Mouse (Mus musculus) gastrocnemius, adult 2 months (tissue): ENCODE data around the gene Prkcb. TPM values are rescaled to one million over a fixed set of nuclear protein-coding genes. Genes with fewer than 3 reads are reported as not detected.
"Not testable (repeated sequence)": the region's sequence is repeated elsewhere in the genome, so short reads cannot be mapped to it uniquely, and the experiment has no call there.

Source experiments
- DNase-seq: peaks from one replicate; pipeline ENCODE4 v3.0.0; 2022
- H3K27ac ChIP-seq: fragments of 200-600 bp; 2 replicates; pipeline ENCODE4 v1.8.1; 2022; ENCODE audit warnings: mild to moderate bottlenecking
- H3K4me3 ChIP-seq: fragments of 200-600 bp; 2 replicates; pipeline ENCODE4 v1.8.1; 2022; ENCODE audit warnings: mild to moderate bottlenecking, moderate library complexity
- CTCF ChIP-seq: fragments of 200-600 bp; IDR thresholded peaks from 2 replicates; pipeline ENCODE4 v1.8.1; 2022; ENCODE audit warnings: antibody characterized with exemption, mild to moderate bottlenecking, moderate library complexity
- intact Hi-C: fragments of 180-260 bp; cut with DNase I; formaldehyde crosslinking; loops from one replicate; pipeline ENCODE4 v1.15.1; 2025
- long read RNA-seq, 2 experiments: library from polyadenylated mRNA; stranded (forward); transcript quantifications; one replicate each; pipeline ENCODE4 v2.0.0; 2021
- total RNA-seq, 2 experiments: library from RNA; stranded (reverse); gene quantifications; 2 replicates each; pipeline ENCODE4 v1.2.3; 2021

Gene Prkcb
- 1 to 10 TPM in 1 of 2 experiments, under 1 TPM in 1; 0.54 to 1.1 TPM for total RNA-seq
- long read RNA-seq, experiment 1, result 0 reads
- long read RNA-seq, experiment 2, result 0 reads

- intact Hi-C loops, result no loop called here
- no peak for TF ChIP-seq CTCF
Measured at GRCm38 (mm10) chr7:122288605-122289242, at the start of gene Prkcb. TSS of gene Prkcb (plus strand) at chr7:122288751.

GRCm38 (mm10) chr7:122238939-122239338 is 49.6 kb upstream of the Prkcb start:
- Histone ChIP-seq H3K4me3 (no peak overlapping the region), H3K27ac (no peak overlapping the region)
- no peak for DNase-seq
- TF ChIP-seq CTCF, result no peak
- intact Hi-C loops, result no loop called here

More at GRCm38 (mm10) chr7:122288605-122289242, at the start of gene Prkcb:
- DNase-seq, result peak; percentile 39
- no peak within 1 kb of the TSS for H3K27ac ChIP-seq
- H3K4me3 ChIP-seq, result peak within 1 kb of the TSS; percentile 65

GRCm38 (mm10) chr7:122240413-122241119 is 48.0 kb upstream of the Prkcb start:
- no peak; the same call in 1 of the 2 replicates for TF ChIP-seq CTCF
- no peak for DNase-seq
- H3K4me3 ChIP-seq, result no peak overlapping the region
- no peak overlapping the region for H3K27ac ChIP-seq
- intact Hi-C loops, result loop anchor here (2.0 kb wide), 1 partner anchor 40 kb away; no protein-coding TSS in a partner anchor

GRCm38 (mm10) chr7:122242260-122242659 is 46.3 kb upstream of the Prkcb start:
- Histone ChIP-seq H3K4me3 (no peak overlapping the region), H3K27ac (no peak overlapping the region)
- DNase-seq, result no peak
- intact Hi-C loops, result no loop called here
- peak; percentile 74 for TF ChIP-seq CTCF

- H3K27ac ChIP-seq, intact Hi-C loops, H3K4me3 ChIP-seq, DNase-seq: not testable (repeated sequence)
Measured at GRCm38 (mm10) chr7:122242744-122243143, 45.8 kb upstream of the Prkcb start.

- no peak for TF ChIP-seq CTCF
- intact Hi-C loops, result no loop called here
- no peak overlapping the region for H3K27ac ChIP-seq
- H3K4me3 ChIP-seq, result no peak overlapping the region
- DNase-seq, result no peak
Measured at GRCm38 (mm10) chr7:122244166-122244565, 44.4 kb upstream of the Prkcb start.

GRCm38 (mm10) chr7:122244584-122244983 is 44.0 kb upstream of the Prkcb start:
- no peak overlapping the region for H3K4me3 ChIP-seq
- TF ChIP-seq CTCF, result no peak
- H3K27ac ChIP-seq, result no peak overlapping the region
- intact Hi-C loops, result no loop called here
- DNase-seq, result no peak

- H3K4me3 ChIP-seq, result no peak overlapping the region
- no peak overlapping the region for H3K27ac ChIP-seq
- intact Hi-C loops, result no loop called here
- DNase-seq, result no peak
- no peak for TF ChIP-seq CTCF
Measured at GRCm38 (mm10) chr7:122245976-122246375, 42.6 kb upstream of the Prkcb start.

- TF ChIP-seq CTCF, result no peak
- Histone ChIP-seq H3K27ac (no peak overlapping the region), H3K4me3 (no peak overlapping the region)
- intact Hi-C loops, result no loop called here
- DNase-seq, result no peak
Measured at GRCm38 (mm10) chr7:122247254-122247864, 41.2 kb upstream of the Prkcb start.

GRCm38 (mm10) chr7:122249321-122249821 is 39.2 kb upstream of the Prkcb start:
- no peak overlapping the region for H3K4me3 ChIP-seq
- intact Hi-C loops, result no loop called here
- DNase-seq, result no peak
- no peak overlapping the region for H3K27ac ChIP-seq
- no peak for TF ChIP-seq CTCF

- H3K4me3 ChIP-seq, result no peak overlapping the region
- peak; percentile 77 for TF ChIP-seq CTCF
- intact Hi-C loops, result loop anchor here (1.0 kb wide), 1 partner anchor 208 kb away; no protein-coding TSS in a partner anchor
- peak; percentile 57 for DNase-seq
- no peak overlapping the region for H3K27ac ChIP-seq
Measured at GRCm38 (mm10) chr7:122251197-122252011, 37.1 kb upstream of the Prkcb start.

GRCm38 (mm10) chr7:122256722-122257121 is 31.8 kb upstream of the Prkcb start:
- Histone ChIP-seq H3K4me3 (no peak overlapping the region), H3K27ac (no peak overlapping the region)
- intact Hi-C loops, result no loop called here
- DNase-seq, result no peak
- no peak for TF ChIP-seq CTCF
